Mouse (Mus musculus): Measurements from ENCODE around the gene Olfr399. TPM values are rescaled to one million over a fixed set of nuclear protein-coding genes. Genes with fewer than 3 reads are reported as not detected.

Olfr399 gene
- polyA plus RNA-seq (2012; fragmentation: generic; extraction: Trizol), result not detected

DNA sequence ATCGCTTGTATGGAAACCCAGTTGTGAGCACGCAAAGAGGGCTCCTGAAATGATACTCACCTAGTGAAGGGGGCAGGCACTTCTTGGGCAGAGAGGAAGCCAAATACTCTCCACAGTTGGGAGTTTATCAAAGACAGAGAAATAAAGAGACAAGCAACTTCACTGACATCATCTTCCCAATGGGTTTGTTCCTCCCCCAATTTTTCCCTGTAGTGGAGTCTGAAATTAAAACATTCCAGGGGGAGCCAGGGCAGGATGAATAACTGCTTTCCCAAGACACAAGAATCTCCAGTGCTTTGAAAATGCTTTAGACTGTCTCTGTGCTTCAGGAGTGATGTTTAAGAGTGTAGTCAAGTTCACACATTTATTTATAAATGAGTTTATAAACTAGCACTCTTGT, at the start of gene Olfr399, which contains the start of gene Olfr139:
Olfr399 (minus strand) TSS at position 165 of the 400 bp plus-strand sequence.
Olfr139 (minus strand) TSS at position 101 of the 400 bp plus-strand sequence.
- H3K4me3 ChIP-seq, result no peak within 1 kb of the TSS
- TF ChIP-seq POLR2AphosphoS2 (IDR thresholded peaks at IDR 0.05; ENCODE audit: insufficient read length, low read depth), result no peak
- no peak for TF ChIP-seq SRF (IDR thresholded peaks at IDR 0.05; ENCODE audit: control insufficient read depth, insufficient read length, low read depth)
- TF ChIP-seq TCF12 (IDR thresholded peaks at IDR 0.05; ENCODE audit: insufficient read depth, poor library complexity, severe bottlenecking), result no peak
- H3K36me3 ChIP-seq (ENCODE audit: control insufficient read depth, insufficient read depth), result no peaks in the 10 kb centered on the region
- no peak within 1 kb of the TSS for H3K4me2 ChIP-seq (ENCODE audit: low read depth)
- H3ac ChIP-seq (ENCODE audit: control insufficient read depth, insufficient read length), result no peak within 1 kb of the TSS
- H3K27me3 ChIP-seq (ENCODE audit: control insufficient read depth, insufficient read depth, insufficient read length), result no peaks in the 10 kb centered on the region
- H3K79me2 ChIP-seq (ENCODE audit: control insufficient read depth, insufficient read depth), result no peaks in the 10 kb centered on the region

DNA sequence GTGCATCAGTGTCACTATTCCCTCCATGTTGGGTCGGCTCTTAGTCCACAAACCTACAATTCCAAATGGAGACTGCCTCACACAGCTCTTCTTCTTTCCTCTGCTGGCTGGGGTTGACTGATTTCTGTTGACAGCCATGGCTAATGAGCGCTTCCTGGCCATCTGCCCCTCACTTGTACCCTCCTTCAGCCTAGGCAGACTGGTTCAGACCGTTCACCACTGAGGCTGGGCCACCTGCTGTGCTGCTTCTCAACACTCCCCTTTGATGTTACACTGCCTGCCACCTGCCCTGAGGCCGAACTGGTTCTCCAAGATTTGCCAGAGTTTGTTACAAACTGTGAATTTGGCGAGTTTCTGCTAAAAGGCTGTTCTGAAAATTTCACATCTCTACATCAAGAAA, 48.7 kb upstream of the Olfr399 start:
- Histone ChIP-seq H3K79me2 (ENCODE audit: control insufficient read depth, insufficient read depth) (no peaks in the 10 kb centered on the region), H3K4me3 (no peak overlapping the region), H3ac (ENCODE audit: control insufficient read depth, insufficient read length) (no peak overlapping the region), H3K36me3 (ENCODE audit: control insufficient read depth, insufficient read depth) (no peaks in the 10 kb centered on the region), H3K4me2 (ENCODE audit: low read depth) (no peak overlapping the region), H3K27me3 (ENCODE audit: control insufficient read depth, insufficient read depth, insufficient read length) (no peaks in the 10 kb centered on the region)
- TF ChIP-seq USF1 (IDR thresholded peaks at IDR 0.05; ENCODE audit: low read depth), result no peak
- TF ChIP-seq CEBPB (IDR thresholded peaks at IDR 0.05; ENCODE audit: insufficient read depth, poor library complexity, severe bottlenecking), result no peak
- no peak for TF ChIP-seq POLR2A (IDR thresholded peaks at IDR 0.05; ENCODE audit: insufficient read length, low read depth)
- TF ChIP-seq SRF (IDR thresholded peaks at IDR 0.05; ENCODE audit: control insufficient read depth, insufficient read length, low read depth), result no peak
- TF ChIP-seq MAX (IDR thresholded peaks at IDR 0.05; ENCODE audit: low read depth), result no peak
- TF ChIP-seq TCF12 (IDR thresholded peaks at IDR 0.05; ENCODE audit: insufficient read depth, poor library complexity, severe bottlenecking), result no peak
- TF ChIP-seq POLR2AphosphoS2 (IDR thresholded peaks at IDR 0.05; ENCODE audit: insufficient read length, low read depth), result no peak
- TF ChIP-seq E2F4 (IDR thresholded peaks at IDR 0.05; ENCODE audit: insufficient read depth), result no peak
- TF ChIP-seq REST (IDR thresholded peaks at IDR 0.05; ENCODE audit: insufficient read depth, insufficient read length), result no peak
- no peak for TF ChIP-seq TCF3 (IDR thresholded peaks at IDR 0.05; ENCODE audit: insufficient read length, low read depth)
- no peak for TF ChIP-seq MYOD1 (IDR thresholded peaks at IDR 0.05; ENCODE audit: control insufficient read depth in 1 of 3, insufficient read length in 2 of 3, low read depth in 2 of 3)

DNA sequence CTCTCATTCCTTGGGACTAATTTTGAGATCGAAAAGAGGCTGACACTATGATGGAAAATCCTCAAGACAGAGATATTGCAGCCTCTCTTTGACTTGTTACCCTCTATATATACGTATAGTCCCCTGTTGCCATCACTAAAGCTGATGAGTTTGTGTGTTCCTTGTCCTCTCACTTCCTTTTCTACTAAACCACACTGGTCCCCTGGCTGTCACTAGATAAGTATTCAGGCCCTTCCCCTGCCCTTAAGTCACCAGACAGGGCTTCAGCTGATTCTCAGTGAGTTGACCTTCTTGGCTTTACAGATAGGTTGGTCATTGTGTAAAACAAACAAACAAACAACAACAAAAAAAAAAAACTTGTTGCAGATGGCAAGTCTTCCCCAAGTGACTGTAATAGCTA, 45.1 kb upstream of the Olfr399 start:
- Histone ChIP-seq H3K4me3 (no peak overlapping the region), H3K79me2 (ENCODE audit: control insufficient read depth, insufficient read depth) (no peaks in the 10 kb centered on the region), H3ac (ENCODE audit: control insufficient read depth, insufficient read length) (no peak overlapping the region), H3K4me2 (ENCODE audit: low read depth) (no peak overlapping the region), H3K36me3 (ENCODE audit: control insufficient read depth, insufficient read depth) (no peaks in the 10 kb centered on the region), H3K27me3 (ENCODE audit: control insufficient read depth, insufficient read depth, insufficient read length) (no peaks in the 10 kb centered on the region)
- TF ChIP-seq POLR2AphosphoS2 (IDR thresholded peaks at IDR 0.05; ENCODE audit: insufficient read length, low read depth) (no peak), POLR2A (IDR thresholded peaks at IDR 0.05; ENCODE audit: insufficient read length, low read depth) (no peak), USF1 (IDR thresholded peaks at IDR 0.05; ENCODE audit: low read depth) (no peak), MYOD1 (IDR thresholded peaks at IDR 0.05; ENCODE audit: control insufficient read depth in 1 of 3, insufficient read length in 2 of 3, low read depth in 2 of 3) (no peak), MYOG (IDR thresholded peaks at IDR 0.05; ENCODE audit: control insufficient read depth in 1 of 3, insufficient read depth in 1 of 3, insufficient read length in 2 of 3, low read depth in 2 of 3) (no peak), TCF3 (IDR thresholded peaks at IDR 0.05; ENCODE audit: insufficient read length, low read depth) (no peak), SRF (IDR thresholded peaks at IDR 0.05; ENCODE audit: control insufficient read depth, insufficient read length, low read depth) (no peak), REST (IDR thresholded peaks at IDR 0.05; ENCODE audit: insufficient read depth, insufficient read length) (no peak), MAX (IDR thresholded peaks at IDR 0.05; ENCODE audit: low read depth) (no peak), E2F4 (IDR thresholded peaks at IDR 0.05; ENCODE audit: insufficient read depth) (no peak), CEBPB (IDR thresholded peaks at IDR 0.05; ENCODE audit: insufficient read depth, poor library complexity, severe bottlenecking) (no peak), TCF12 (IDR thresholded peaks at IDR 0.05; ENCODE audit: insufficient read depth, poor library complexity, severe bottlenecking) (no peak)

DNA sequence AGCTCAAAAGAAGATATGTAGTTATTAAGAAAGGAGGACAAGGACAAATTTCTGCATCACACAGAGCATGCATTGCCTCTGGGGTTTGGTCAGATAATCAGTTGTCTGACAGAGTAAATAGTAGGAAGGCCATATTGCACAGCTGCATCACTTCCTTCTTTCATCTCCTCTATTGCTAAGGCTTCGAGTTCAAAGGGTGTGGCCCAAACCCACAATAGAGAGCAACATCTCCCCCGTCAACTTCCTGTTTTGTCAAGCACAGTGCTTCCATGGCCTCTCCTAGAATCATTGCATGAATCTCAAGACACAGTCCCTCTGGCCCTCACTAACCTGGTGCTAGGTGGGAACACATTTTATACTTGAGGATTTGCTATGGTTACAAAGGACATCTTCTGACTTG, 44.3 kb upstream of the Olfr399 start:
- H3K79me2 ChIP-seq (ENCODE audit: control insufficient read depth, insufficient read depth), result no peaks in the 10 kb centered on the region
- no peak overlapping the region for H3ac ChIP-seq (ENCODE audit: control insufficient read depth, insufficient read length)
- H3K27me3 ChIP-seq (ENCODE audit: control insufficient read depth, insufficient read depth, insufficient read length), result no peaks in the 10 kb centered on the region
- no peak for TF ChIP-seq MYOD1 (IDR thresholded peaks at IDR 0.05; ENCODE audit: control insufficient read depth in 1 of 3, insufficient read length in 2 of 3, low read depth in 2 of 3)
- no peak overlapping the region for H3K4me3 ChIP-seq
- H3K36me3 ChIP-seq (ENCODE audit: control insufficient read depth, insufficient read depth), result no peaks in the 10 kb centered on the region
- no peak overlapping the region for H3K4me2 ChIP-seq (ENCODE audit: low read depth)

DNA sequence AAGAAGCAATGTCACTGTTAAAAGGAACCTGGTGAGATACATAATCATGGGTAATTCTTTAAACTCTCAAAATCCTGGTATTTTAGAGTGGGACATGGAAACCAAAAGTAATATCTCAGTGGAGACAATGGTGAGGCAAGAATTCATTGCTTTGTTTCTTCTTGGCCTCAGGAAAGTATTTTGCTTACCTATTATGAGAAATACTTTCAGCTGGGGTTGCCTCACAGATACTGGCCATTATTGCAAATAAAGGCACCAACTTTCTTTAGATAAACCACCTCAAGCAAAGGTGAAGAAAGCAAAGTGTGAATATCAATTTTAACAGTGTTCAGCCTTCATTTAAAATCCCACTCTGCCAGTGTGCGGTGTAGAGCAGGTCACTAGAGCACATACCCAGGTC, 13.2 kb upstream of the Olfr399 start, which contains the start of gene Zfp616:
Zfp616 (plus strand) TSS at position 301 of the 400 bp plus-strand sequence.
- TF ChIP-seq TCF12 (IDR thresholded peaks at IDR 0.05; ENCODE audit: insufficient read depth, poor library complexity, severe bottlenecking), result no peak
- no peak for TF ChIP-seq TCF3 (IDR thresholded peaks at IDR 0.05; ENCODE audit: insufficient read length, low read depth)
- no peak for TF ChIP-seq SRF (IDR thresholded peaks at IDR 0.05; ENCODE audit: control insufficient read depth, insufficient read length, low read depth)
- no peak for TF ChIP-seq CEBPB (IDR thresholded peaks at IDR 0.05; ENCODE audit: insufficient read depth, poor library complexity, severe bottlenecking)
- TF ChIP-seq MAX (IDR thresholded peaks at IDR 0.05; ENCODE audit: low read depth), result no peak
- no peak for TF ChIP-seq REST (IDR thresholded peaks at IDR 0.05; ENCODE audit: insufficient read depth, insufficient read length)
- no peak for TF ChIP-seq MYOG (IDR thresholded peaks at IDR 0.05; ENCODE audit: control insufficient read depth in 1 of 3, insufficient read depth in 1 of 3, insufficient read length in 2 of 3, low read depth in 2 of 3)
- TF ChIP-seq USF1 (IDR thresholded peaks at IDR 0.05; ENCODE audit: low read depth), result no peak
- TF ChIP-seq POLR2A (IDR thresholded peaks at IDR 0.05; ENCODE audit: insufficient read length, low read depth), result no peak
- no peak for TF ChIP-seq MYOD1 (IDR thresholded peaks at IDR 0.05; ENCODE audit: control insufficient read depth in 1 of 3, insufficient read length in 2 of 3, low read depth in 2 of 3)
- no peak for TF ChIP-seq E2F4 (IDR thresholded peaks at IDR 0.05; ENCODE audit: insufficient read depth)
- TF ChIP-seq POLR2AphosphoS2 (IDR thresholded peaks at IDR 0.05; ENCODE audit: insufficient read length, low read depth), result no peak
- no peaks in the 10 kb centered on the region for H3K79me2 ChIP-seq (ENCODE audit: control insufficient read depth, insufficient read depth)
- no peak within 1 kb of the TSS for H3K4me2 ChIP-seq (ENCODE audit: low read depth)

More for the DNA sequence above, 13.2 kb upstream of the Olfr399 start, which contains the start of gene Zfp616:
- Histone ChIP-seq H3K4me3 (no peak within 1 kb of the TSS), H3ac (ENCODE audit: control insufficient read depth, insufficient read length) (no peak within 1 kb of the TSS), H3K36me3 (ENCODE audit: control insufficient read depth, insufficient read depth) (no peaks in the 10 kb centered on the region), H3K27me3 (ENCODE audit: control insufficient read depth, insufficient read depth, insufficient read length) (no peaks in the 10 kb centered on the region)
